Mouse (Mus musculus): ENCODE results near the gene Dgat2.

DNA sequence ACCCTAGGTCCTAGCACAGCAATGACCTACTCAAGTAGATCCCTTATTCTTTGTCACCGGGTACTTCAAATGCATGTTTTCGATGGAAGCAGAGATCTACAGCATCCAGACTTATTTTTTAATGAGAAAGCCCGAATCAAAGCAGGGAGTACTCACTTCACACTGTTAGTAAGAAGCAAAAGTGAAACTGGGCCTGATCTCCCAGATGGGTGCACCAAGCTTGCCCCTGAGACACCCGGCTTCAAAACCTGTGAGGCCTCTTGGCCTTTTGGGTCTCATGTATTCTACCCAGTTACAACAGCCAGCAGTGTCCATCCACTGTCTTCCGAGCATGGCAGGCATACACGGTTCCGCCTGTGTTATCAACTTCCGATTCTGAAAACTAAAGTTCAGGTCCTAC lies 53.6 kb downstream of the Dgat2 start:
- TF ChIP-seq CTCF (IDR thresholded peaks at IDR 0.05; ENCODE audit: control insufficient read depth, insufficient read depth, insufficient read length) (no peak), MYOD1 (IDR thresholded peaks at IDR 0.05; ENCODE audit: control insufficient read depth, insufficient read length, low read depth) (no peak), MAX (IDR thresholded peaks at IDR 0.05) (no peak), CEBPB (IDR thresholded peaks at IDR 0.05; ENCODE audit: low read depth) (no peak)

Measured in C2C12 (cell line).